Mouse (Mus musculus) bone marrow macrophage, adult 2 months (primary cell): Measurements from ENCODE around the gene Dgka. TPM values are rescaled to one million over a fixed set of nuclear protein-coding genes. Genes with fewer than 3 reads are reported as not detected.

Experiments
- H3K27ac ChIP-seq: 2 replicates; pipeline ENCODE4 v1.5.1; 2012; ENCODE audit warnings: low read depth, low read length; ENCODE audit not compliant: insufficient read depth
- H3K4me1 ChIP-seq: 2 replicates; pipeline ENCODE4 v1.6.1; 2012; ENCODE audit warnings: low read length; ENCODE audit not compliant: control insufficient read depth, insufficient read depth
- H3K4me3 ChIP-seq: 2 replicates; pipeline ENCODE4 v1.5.1; 2012; ENCODE audit warnings: mild to moderate bottlenecking, low read length, moderate library complexity; ENCODE audit not compliant: insufficient read depth
- CTCF ChIP-seq: IDR thresholded peaks from 2 replicates; pipeline ENCODE4 v1.5.1; 2012; ENCODE audit warnings: low read depth, mild to moderate bottlenecking, low read length, moderate library complexity
- POLR2A ChIP-seq: IDR thresholded peaks from 2 replicates; pipeline ENCODE4 v1.6.1; 2012; ENCODE audit warnings: mild to moderate bottlenecking, low read depth, low read length, borderline replicate concordance
- polyA plus RNA-seq: library from polyadenylated mRNA; stranded (reverse); fragments of >200 nt; gene quantifications from 2 replicates; pipeline ENCODE4 v1.2.4, GENCODE M21; 2012; ENCODE audit not compliant: missing spikeins, insufficient read depth, insufficient read length

Gene Dgka
- 26.1 and 29.6 TPM in 2 replicates for polyA plus RNA-seq

DNA sequence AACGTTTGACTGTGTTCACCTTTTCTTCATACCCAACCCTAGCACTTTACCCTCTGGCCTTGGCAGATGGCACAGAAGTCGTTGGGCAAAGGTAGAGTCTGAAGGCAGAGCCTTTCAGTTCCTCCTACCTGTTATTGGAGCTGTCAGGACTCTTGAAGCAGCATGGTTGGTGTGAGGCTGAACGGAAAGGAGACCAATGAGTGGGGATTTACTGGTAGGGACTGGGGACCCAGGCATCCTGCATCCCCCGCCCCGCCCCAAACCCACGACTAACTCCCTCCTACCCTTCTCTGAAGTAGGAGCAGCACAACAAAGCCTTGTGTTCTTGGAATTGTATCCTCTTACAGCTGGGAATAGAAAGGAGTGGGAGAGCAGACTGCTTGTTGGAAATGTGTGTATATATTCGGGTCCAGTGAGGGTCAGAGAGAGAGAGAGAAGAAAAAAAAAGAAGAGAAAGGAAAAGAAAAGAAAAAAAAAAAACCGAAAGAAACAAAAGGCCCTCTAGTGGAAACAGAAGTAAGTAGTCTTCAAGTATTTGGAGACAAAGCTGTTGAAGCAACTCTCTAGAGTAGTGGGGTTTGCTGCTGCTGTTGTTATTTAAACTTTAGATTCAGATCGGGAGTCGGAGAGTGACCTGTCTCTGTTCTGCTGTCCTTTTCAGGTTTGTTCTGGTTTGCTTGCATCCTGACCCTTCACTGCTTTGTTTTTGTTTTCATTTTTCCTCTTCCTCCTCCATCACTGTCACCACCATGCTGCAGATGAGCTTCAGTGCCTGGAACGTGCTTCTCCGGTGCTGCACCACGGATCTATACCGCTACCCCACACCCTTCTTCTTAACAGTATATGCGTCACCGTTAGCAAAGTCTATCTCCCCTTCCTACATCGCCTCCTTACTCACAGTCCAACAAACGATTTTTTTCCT, at the start of gene Dgka:
TSS of gene Dgka (minus strand) at position 176 of the 922 bp plus-strand sequence.
- Histone ChIP-seq H3K4me3 (peak within 1 kb of the TSS; percentile 70), H3K27ac (no peak within 1 kb of the TSS), H3K4me1 (peaks cover 28% of the 10 kb centered on the region)
- TF ChIP-seq CTCF, result no peak
- no peak for TF ChIP-seq POLR2A

DNA sequence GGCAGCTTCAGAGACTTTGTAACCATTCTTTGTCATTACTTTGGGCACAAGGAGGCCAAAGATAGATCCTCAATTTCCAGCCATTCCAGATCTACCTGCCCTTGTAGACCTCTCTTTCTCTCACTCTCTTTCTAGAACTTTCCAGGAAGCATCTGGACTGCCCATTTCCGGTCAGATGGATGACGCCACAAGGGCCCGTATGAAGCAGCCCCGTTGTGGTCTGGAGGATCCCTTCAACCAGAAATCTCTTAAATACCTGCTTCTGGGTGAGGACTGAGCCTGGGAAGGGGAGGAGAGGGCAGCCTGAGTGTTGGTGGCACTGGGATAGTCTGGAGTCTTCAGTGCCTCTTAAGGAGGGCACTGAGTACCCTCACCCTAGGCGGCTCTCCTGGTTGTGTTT, 49.7 kb upstream of the Dgka start:
- TF ChIP-seq CTCF (no peak), POLR2A (no peak)
- peaks cover 22% of the 10 kb centered on the region for H3K4me1 ChIP-seq
- H3K27ac ChIP-seq, result no peak overlapping the region
- no peak overlapping the region for H3K4me3 ChIP-seq

GRCm38 (mm10) chr10:128793258-128793657, 48.6 kb upstream of the Dgka start:
- Histone ChIP-seq H3K27ac (no peak overlapping the region), H3K4me1 (peaks cover 22% of the 10 kb centered on the region), H3K4me3 (no peak overlapping the region)
- TF ChIP-seq POLR2A (no peak), CTCF (no peak)

DNA sequence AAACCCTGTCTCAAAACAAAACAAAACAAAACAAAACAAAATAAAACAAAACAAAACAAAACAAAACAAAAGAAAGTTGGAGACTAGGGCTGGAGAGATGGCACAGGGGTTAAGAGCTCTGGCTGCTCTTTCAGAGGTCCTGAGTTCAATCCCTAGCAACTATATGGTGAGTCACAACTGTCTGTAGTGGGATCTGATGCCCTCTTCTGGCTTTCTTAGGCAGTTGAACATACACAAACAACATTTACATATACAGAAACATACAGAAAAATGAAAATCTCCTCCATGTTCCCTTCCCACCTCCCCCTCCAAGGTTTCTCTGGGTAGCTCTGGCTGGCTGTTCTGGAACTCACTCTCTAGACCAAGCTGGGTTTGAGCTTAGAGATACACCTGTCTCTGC, 47.4 kb upstream of the Dgka start:
- TF ChIP-seq CTCF (no peak), POLR2A (no peak)
- no peak overlapping the region for H3K27ac ChIP-seq
- peaks cover 22% of the 10 kb centered on the region for H3K4me1 ChIP-seq
- no peak overlapping the region for H3K4me3 ChIP-seq

- peak within 1 kb of the TSS; percentile 69 for H3K4me3 ChIP-seq
- H3K27ac ChIP-seq, result peak within 1 kb of the TSS; percentile 50
- TF ChIP-seq CTCF (no peak), POLR2A (no peak)
- H3K4me1 ChIP-seq, result peaks cover 22% of the 10 kb centered on the region
Measured at GRCm38 (mm10) chr10:128790398-128791124, 45.9 kb upstream of the Dgka start, which contains the start of gene Mmp19. Gene Mmp19 (plus strand): TSS chr10:128790910.

GRCm38 (mm10) chr10:128780200-128780599, 35.5 kb upstream of the Dgka start:
- peak overlapping the region; percentile 67 for H3K27ac ChIP-seq
- no peak for TF ChIP-seq CTCF
- no peak for TF ChIP-seq POLR2A
- no peak overlapping the region for H3K4me3 ChIP-seq

DNA sequence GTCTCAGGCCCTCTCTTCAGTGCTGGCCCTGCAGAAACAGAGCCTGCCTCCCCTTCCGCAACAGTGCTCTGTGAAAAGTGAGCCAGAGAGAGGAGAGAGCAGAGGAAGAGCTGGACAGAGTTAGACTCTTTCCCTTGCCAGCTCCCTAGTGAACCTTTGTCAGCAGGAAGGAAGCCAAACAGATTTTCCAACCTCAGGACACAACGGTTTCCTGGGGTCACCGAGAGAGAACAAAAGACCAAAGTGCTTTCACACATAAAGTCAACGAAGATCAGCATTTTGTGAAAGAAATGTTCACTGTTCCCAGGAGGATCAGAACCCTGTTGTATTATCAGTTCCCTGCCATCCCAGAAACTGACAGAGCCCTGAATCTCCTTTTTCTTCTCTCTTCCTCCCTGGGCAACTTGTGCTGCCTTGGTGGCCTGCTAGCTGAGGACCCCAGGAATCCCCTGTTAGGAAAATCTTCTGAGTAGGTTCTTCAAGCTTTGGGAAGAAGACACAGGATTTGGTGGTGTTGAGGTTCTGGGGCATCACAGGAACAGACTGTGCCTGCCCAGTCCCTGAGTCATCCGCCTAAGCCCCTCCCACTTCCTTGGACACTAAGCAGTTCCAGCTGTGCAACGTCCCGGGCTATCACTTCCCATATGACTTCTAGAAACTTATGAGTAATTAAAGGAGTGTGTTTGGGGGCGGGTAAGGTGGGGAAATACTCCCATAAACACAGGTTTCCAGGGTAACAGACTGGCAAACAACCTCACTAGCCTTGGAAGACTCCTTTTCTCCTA, 34.5 kb upstream of the Dgka start:
- no peak for TF ChIP-seq POLR2A
- no peak for TF ChIP-seq CTCF
- peak overlapping the region; percentile 76 for H3K27ac ChIP-seq
- peaks cover 27% of the 10 kb centered on the region for H3K4me1 ChIP-seq
- H3K4me3 ChIP-seq, result no peak overlapping the region

More at GRCm38 (mm10) chr10:128780200-128780599, 35.5 kb upstream of the Dgka start:
- H3K4me1 ChIP-seq, result peaks cover 27% of the 10 kb centered on the region

DNA sequence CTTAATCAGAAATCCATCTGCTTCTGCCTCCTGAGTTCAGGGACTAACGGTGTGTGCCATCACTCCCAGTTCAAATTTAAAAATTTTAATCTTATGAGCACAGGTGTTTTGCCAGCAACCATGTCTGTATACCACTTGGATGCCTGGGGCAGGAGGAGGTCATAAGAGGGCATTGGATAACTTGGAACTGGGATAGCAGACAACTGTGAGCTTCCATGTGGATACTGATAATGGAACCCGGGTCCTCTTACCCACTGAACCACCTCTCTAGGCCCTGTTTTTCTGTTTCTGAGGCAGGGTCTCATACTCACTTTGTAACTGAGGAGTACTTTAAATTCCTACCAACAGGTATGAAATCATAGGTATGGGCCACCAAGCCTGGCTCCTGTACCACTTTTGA, 33.8 kb upstream of the Dgka start:
- Histone ChIP-seq H3K4me3 (no peak overlapping the region), H3K27ac (peak overlapping the region; percentile 76), H3K4me1 (peaks cover 27% of the 10 kb centered on the region)
- TF ChIP-seq CTCF (no peak), POLR2A (no peak)

GRCm38 (mm10) chr10:128773685-128774084, 29.0 kb upstream of the Dgka start:
- TF ChIP-seq CTCF, result no peak
- TF ChIP-seq POLR2A, result no peak

More at GRCm38 (mm10) chr10:128773685-128774084, 29.0 kb upstream of the Dgka start:
- Histone ChIP-seq H3K27ac (no peak overlapping the region), H3K4me3 (no peak overlapping the region), H3K4me1 (peaks cover 6% of the 10 kb centered on the region)
